Mouse (Mus musculus) neural tube, postnatal 0 days (tissue): ENCODE results near the gene Gm8180. TPM values are rescaled to one million over a fixed set of nuclear protein-coding genes. Genes with fewer than 3 reads are reported as not detected.

Source experiments
- polyA plus RNA-seq: library from polyadenylated mRNA; unstranded; fragments of >200 nt; fragmentation: Nextera tagmentation; extraction: Ambion mirVana; gene quantifications from 2 replicates; pipeline ENCODE4 v1.2.1, GENCODE M21; 2015

Gene Gm8180
- polyA plus RNA-seq: not detected in 2 replicates

DNA sequence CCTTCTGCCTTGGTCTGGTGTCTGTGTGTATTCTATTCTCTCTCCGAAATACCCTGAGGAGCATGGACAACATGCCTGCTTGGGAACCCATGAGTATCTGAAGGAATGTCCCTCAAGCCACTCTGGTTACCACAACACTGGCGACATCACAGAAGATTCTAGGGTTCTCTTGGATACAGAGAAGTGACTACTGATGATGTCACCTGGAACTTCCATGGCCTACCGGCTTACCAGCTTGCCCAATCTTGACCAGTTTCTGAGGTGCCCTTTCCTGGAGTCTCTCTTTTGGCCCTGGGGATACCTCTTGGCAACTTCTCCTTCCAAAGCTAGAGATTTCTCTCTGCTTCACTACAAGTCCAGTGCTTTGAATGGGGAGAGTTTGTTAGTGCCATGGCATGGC, at the start of gene Gm8180:
Gm8180 (minus strand) TSS at position 101 of the 400 bp plus-strand sequence.

DNA sequence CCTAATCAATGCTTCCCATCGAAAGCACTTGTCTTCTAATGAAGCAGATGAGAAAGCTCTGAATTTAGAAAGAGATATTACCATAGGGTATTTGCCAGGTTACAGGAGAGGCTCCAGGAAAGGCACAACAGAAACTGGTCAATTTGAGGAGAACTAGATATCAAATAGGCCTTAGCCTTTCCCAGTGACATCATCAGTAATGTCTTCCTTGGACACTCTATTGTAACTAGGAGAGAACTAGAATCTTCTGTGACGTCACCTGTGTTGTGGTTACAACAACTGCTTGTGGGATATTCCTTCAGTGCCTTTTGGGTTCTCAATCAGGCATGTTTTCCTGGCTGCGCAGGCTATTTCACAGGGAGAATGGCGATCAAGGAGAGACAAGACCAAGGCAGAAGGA, 37.0 kb downstream of the Gm8180 start, which contains the start of gene Gm6526:
Gm6526 (plus strand) TSS at position 301 of the 400 bp plus-strand sequence.

Other genes starting within 250 kb of the Gm8180 start
- gene Gm5799, start 241.2 kb downstream of the Gm8180 start, polyA plus RNA-seq: not detected in 2 replicates
- not detected in 2 replicates for gene Gm17654, start 205.6 kb downstream of the Gm8180 start, polyA plus RNA-seq
- gene Gm10375, start 176.7 kb downstream of the Gm8180 start, polyA plus RNA-seq: not detected in 2 replicates
- not detected in 2 replicates for gene Gm8165, start 107.5 kb downstream of the Gm8180 start, polyA plus RNA-seq
- 0.72 and 1.2 TPM in 2 replicates for gene Gm7324, start 86.9 kb downstream of the Gm8180 start, polyA plus RNA-seq
- not detected in 2 replicates for gene Gm16506, start 57.3 kb downstream of the Gm8180 start, polyA plus RNA-seq
- not detected in 2 replicates for gene Gm6526, start 36.9 kb downstream of the Gm8180 start, polyA plus RNA-seq
- gene Ear1, start 90.8 kb upstream of the Gm8180 start, polyA plus RNA-seq: not detected in 2 replicates
- not detected in 2 replicates for gene Ear10, start 138.8 kb upstream of the Gm8180 start, polyA plus RNA-seq
- gene Gm8113, start 140.6 kb upstream of the Gm8180 start, polyA plus RNA-seq: 2.9 and 3.2 TPM in 2 replicates
- gene Ang5, start 172.3 kb upstream of the Gm8180 start, polyA plus RNA-seq: not detected in 2 replicates
- gene Ang6, start 217.5 kb upstream of the Gm8180 start, polyA plus RNA-seq: not detected in 2 replicates